Mouse (Mus musculus) intestine, postnatal 0 days (tissue): Measurements from ENCODE around the gene Fam104a. TPM values are rescaled to one million over a fixed set of nuclear protein-coding genes. Genes with fewer than 3 reads are reported as not detected.
A peak's percentile ranks its signal among the peaks of the same experiment; 100 is the strongest.
"Not testable (repeated sequence)": the region's sequence is repeated elsewhere in the genome, so short reads cannot be mapped to it uniquely, and the experiment has no call there.

ENCODE experiments used
- ATAC-seq: fragments of 200-750 bp; cut with Nextera tagmentation; 2 replicates; pipeline ENCODE4 v1.8.0; 2017; ENCODE audit warnings: mild to moderate bottlenecking, moderate TSS enrichment, moderate library complexity
- H3K27ac ChIP-seq: fragments of 300-500 bp; sonication (generic); 2 replicates; pipeline ENCODE4 v1.5.1; 2014; ENCODE audit warnings: mild to moderate bottlenecking, low read depth, low read length, moderate library complexity
- H3K27me3 ChIP-seq: fragments of 300-500 bp; sonication (generic); replicated peaks from 2 replicates; pipeline ENCODE4 v1.6.1; 2014; ENCODE audit warnings: low read length, mixed read lengths; ENCODE audit not compliant: control insufficient read depth, insufficient read depth
- H3K36me3 ChIP-seq: fragments of 300-500 bp; sonication (generic); 2 replicates; pipeline ENCODE4 v1.6.1; 2014; ENCODE audit warnings: mild to moderate bottlenecking, moderate library complexity; ENCODE audit not compliant: control insufficient read depth, insufficient read depth
- H3K4me1 ChIP-seq: fragments of 300-500 bp; sonication (generic); replicated peaks from 2 replicates; pipeline ENCODE4 v1.6.1; 2014; ENCODE audit warnings: antibody characterized with exemption, low read length, mixed read lengths; ENCODE audit not compliant: control insufficient read depth, insufficient read depth
- H3K4me2 ChIP-seq: fragments of 300-500 bp; sonication (generic); replicated peaks from 2 replicates; pipeline ENCODE4 v1.6.1; 2014; ENCODE audit warnings: low read depth, mild to moderate bottlenecking, moderate library complexity
- H3K4me3 ChIP-seq: fragments of 300-500 bp; sonication (generic); 2 replicates; pipeline ENCODE4 v1.5.1; 2014; ENCODE audit warnings: low read depth, low read length
- H3K9ac ChIP-seq: fragments of 300-500 bp; sonication (generic); 2 replicates; pipeline ENCODE4 v1.6.1; 2014; ENCODE audit warnings: mild to moderate bottlenecking, low read depth, low read length
- H3K9me3 ChIP-seq: fragments of 300-500 bp; sonication (generic); 2 replicates; pipeline ENCODE4 v1.6.1; 2016; ENCODE audit warnings: mixed run types; ENCODE audit not compliant: control insufficient read depth
- CTCF ChIP-seq: sonication (generic); IDR thresholded peaks from 2 replicates; pipeline ENCODE4 v1.5.1; 2016; ENCODE audit warnings: low read depth, mild to moderate bottlenecking, control low read depth, antibody characterized with exemption, moderate library complexity
- WGBS: fragments of 180-500 bp; shearing (Covaris S2); extraction: QIAGEN DNeasy Blood & Tissue Kit; methylation state at CpG from one replicate; pipeline ENCODE4 v1.1.7; 2014; 5-methylcytosine and 5-hydroxymethylcytosine counted together
- polyA plus RNA-seq: library from polyadenylated mRNA; unstranded; fragments of >200 nt; fragmentation: Nextera tagmentation; extraction: Ambion mirVana; gene quantifications from 2 replicates; pipeline ENCODE4 v1.2.1, GENCODE M21; 2015

Fam104a gene
- polyA plus RNA-seq, 1 experiment from 2014 or later, result 40.0 TPM

DNA sequence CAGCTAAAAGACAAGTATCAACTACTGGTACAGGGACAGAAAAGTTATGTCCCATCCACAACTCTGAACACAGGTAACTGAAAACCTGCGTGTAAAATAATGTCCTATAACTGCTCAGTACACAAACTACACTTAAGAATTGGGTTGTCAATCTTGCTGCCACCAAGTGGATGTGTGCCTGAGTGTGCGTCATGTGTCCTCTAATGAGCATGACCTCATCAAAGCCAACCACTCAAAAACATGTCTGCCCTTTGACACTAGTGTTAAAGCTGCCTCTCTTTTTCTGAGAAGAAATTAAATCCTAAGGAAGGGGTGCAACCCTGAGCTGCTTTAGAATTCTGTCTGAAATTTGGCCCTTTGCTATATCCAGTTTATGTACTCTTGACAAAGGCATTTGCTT is 19.7 kb downstream of the Fam104a start:
- Histone ChIP-seq H3K9me3 (no peaks in the 10 kb centered on the region), H3K4me1 (0 out of 2 replicates have a peak, but pooled peaks cover 4% of the 10 kb centered on the region), H3K36me3 (peaks cover 40% of the 10 kb centered on the region), H3K4me3 (no peak overlapping the region), H3K27me3 (no peaks in the 10 kb centered on the region), H3K4me2 (no peak overlapping the region), H3K27ac (0 out of 2 replicates have a peak overlapping the region, but pooled peaks have one; percentile 36), H3K9ac (no peak overlapping the region)
- 74% methylated on average over 2 of the region's 2 CpGs for WGBS
- no peak for TF ChIP-seq CTCF
- ATAC-seq, result no peak

GRCm38 (mm10) chr11:113661835-113662351 is 22.1 kb downstream of the Fam104a start:
- no peaks in the 10 kb centered on the region for H3K27me3 ChIP-seq
- no peak overlapping the region for H3K27ac ChIP-seq

DNA sequence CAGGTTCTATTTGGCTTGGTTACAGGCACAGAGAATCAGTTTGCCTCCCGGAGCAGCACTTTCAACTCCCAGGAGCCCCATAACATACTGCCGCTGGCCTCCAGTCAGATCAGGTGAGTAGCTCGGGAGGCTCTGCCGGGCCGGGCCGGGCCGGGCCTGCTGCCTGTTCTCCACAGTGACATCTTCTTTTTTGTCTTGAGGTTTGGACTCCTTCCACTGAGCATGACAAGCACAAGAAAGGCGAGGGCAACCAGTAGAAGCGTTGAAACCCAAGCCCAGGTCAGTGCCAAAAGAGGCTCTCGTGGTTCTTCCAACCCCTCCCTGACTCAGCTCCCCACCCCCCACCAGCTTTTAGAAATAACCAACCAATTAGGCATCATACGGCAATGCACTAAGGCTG is 23.0 kb downstream of the Fam104a start:
- no peaks in the 10 kb centered on the region for H3K27me3 ChIP-seq
- no peak overlapping the region for H3K9ac ChIP-seq
- no peak overlapping the region for H3K4me2 ChIP-seq
- no peak for TF ChIP-seq CTCF
- H3K4me3 ChIP-seq, result no peak overlapping the region
- H3K27ac ChIP-seq, result no peak overlapping the region
- no peak for ATAC-seq
- WGBS, result 94% methylated on average over 11 of the region's 11 CpGs
- peaks cover 69% of the 10 kb centered on the region for H3K36me3 ChIP-seq
- no peaks in the 10 kb centered on the region for H3K9me3 ChIP-seq
- H3K4me1 ChIP-seq, result no peaks in the 10 kb centered on the region

More at GRCm38 (mm10) chr11:113661835-113662351, 22.1 kb downstream of the Fam104a start:
- no peaks in the 10 kb centered on the region for H3K4me1 ChIP-seq
- peaks cover 59% of the 10 kb centered on the region for H3K36me3 ChIP-seq
- no peak overlapping the region for H3K4me3 ChIP-seq
- no peaks in the 10 kb centered on the region for H3K9me3 ChIP-seq
- H3K4me2 ChIP-seq, result no peak overlapping the region
- WGBS, result 92% methylated on average over 18 of the region's 18 CpGs
- TF ChIP-seq CTCF, result no peak
- ATAC-seq, result no peak
- no peak overlapping the region for H3K9ac ChIP-seq

DNA sequence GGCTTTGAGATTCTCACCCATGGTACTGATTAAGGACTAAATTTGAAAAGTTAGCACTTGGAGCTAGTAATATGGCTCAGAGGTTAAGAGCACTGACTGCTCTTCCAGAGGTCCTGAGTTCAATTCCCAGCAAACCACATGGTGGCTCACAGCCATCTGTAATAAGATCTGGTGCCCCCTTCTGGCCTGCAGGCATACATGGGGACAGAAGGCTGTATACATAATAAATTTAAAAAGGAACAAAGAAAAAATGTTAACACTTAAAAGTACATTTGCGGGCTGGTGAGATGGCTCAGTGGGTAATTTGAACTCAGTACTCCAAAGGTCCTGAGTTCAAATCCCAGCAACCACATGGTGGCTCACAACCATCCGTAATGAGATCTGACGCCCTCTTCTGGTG is 23.7 kb downstream of the Fam104a start:
- not testable (repeated sequence) for H3K9me3 ChIP-seq, H3K27me3 ChIP-seq, H3K27ac ChIP-seq, H3K4me1 ChIP-seq, H3K4me3 ChIP-seq, ATAC-seq, H3K9ac ChIP-seq, H3K4me2 ChIP-seq
- peaks cover 76% of the 10 kb centered on the region for H3K36me3 ChIP-seq
- TF ChIP-seq CTCF, result 0 out of 2 replicates have a peak, but pooled peaks have one; percentile 25
- 97% methylated on average over 3 of the region's 3 CpGs for WGBS

- Histone ChIP-seq H3K27me3 (no peaks in the 10 kb centered on the region), H3K4me2 (no peak overlapping the region), H3K9ac (no peak overlapping the region)
Observed at GRCm38 (mm10) chr11:113658763-113659162, 25.2 kb downstream of the Fam104a start.

GRCm38 (mm10) chr11:113658319-113658718 is 25.6 kb downstream of the Fam104a start:
- H3K4me3 ChIP-seq, result no peak overlapping the region
- H3K9ac ChIP-seq, result no peak overlapping the region
- WGBS, result 86% methylated on average over 8 of the region's 8 CpGs
- H3K27me3 ChIP-seq, result no peaks in the 10 kb centered on the region
- no peaks in the 10 kb centered on the region for H3K4me1 ChIP-seq
- H3K36me3 ChIP-seq, result peaks cover 88% of the 10 kb centered on the region
- H3K9me3 ChIP-seq, result no peaks in the 10 kb centered on the region
- no peak overlapping the region for H3K4me2 ChIP-seq
- no peak for ATAC-seq
- no peak overlapping the region for H3K27ac ChIP-seq
- TF ChIP-seq CTCF, result no peak

More at GRCm38 (mm10) chr11:113658763-113659162, 25.2 kb downstream of the Fam104a start:
- WGBS, result 70% methylated on average over 4 of the region's 4 CpGs
- Histone ChIP-seq H3K36me3 (peaks cover 88% of the 10 kb centered on the region), H3K9me3 (no peaks in the 10 kb centered on the region), H3K4me1 (no peaks in the 10 kb centered on the region), H3K4me3 (no peak overlapping the region), H3K27ac (no peak overlapping the region)
- no peak for ATAC-seq
- no peak for TF ChIP-seq CTCF

DNA sequence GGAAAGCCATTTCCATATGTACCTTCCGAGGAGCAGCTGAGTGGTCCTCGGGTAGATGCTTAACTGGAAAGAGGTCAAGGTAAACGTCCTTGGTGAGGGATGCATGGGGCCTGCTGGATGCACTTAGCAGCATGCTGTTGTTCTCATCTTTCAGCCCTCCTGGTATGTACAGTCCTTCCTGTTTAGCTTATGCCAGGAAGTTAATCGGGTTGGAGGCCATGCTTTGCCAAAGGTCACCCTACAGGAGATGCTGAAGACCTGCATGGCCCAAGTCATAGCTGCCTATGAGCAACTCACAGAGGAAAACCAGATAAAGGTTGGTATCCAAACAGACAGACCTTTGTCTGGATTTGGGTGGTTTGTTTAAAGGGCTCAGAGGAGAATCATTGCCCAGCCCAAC is 26.7 kb downstream of the Fam104a start:
- Histone ChIP-seq H3K4me2 (no peak overlapping the region), H3K4me3 (no peak overlapping the region), H3K4me1 (no peaks in the 10 kb centered on the region), H3K27me3 (no peaks in the 10 kb centered on the region), H3K9me3 (no peaks in the 10 kb centered on the region), H3K36me3 (peaks cover 88% of the 10 kb centered on the region), H3K27ac (no peak overlapping the region), H3K9ac (no peak overlapping the region)
- no peak for ATAC-seq
- TF ChIP-seq CTCF, result no peak
- WGBS, result 39% methylated on average over 4 of the region's 4 CpGs
